Mouse (Mus musculus) erythroblast, embryonic 14.5 days (primary cell): ENCODE measurements around the gene Snx20.

ENCODE experiments used
- GATA1 ChIP-seq: IDR thresholded peaks from 2 replicates; pipeline ENCODE4 v1.6.1; 2012; ENCODE audit warnings: low read length, inconsistent platforms, mixed read lengths
- TAL1 ChIP-seq: IDR thresholded peaks from 3 replicates; pipeline ENCODE4 v1.6.1; 2012; ENCODE audit warnings: low read length, inconsistent platforms, mixed read lengths

DNA sequence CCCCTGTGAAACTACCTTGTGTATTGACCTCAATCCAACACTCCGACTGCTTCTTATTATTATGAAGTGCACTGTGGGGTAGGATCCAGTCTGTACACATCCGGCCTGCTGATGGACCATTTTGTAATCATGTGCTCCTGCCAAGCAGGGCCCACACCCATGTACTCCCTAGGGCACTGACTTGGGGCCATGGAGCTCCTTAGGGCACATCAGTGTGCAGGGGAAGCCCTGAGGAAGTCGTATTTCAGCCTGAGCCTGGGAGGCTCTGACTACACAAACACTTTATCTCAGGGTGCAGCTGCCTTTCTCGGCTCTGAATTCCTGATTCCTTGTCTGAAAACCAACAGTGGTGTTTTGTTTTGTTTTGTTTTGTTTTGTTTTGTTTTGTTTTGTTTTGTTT lies 5.7 kb downstream of the Snx20 start:
- TF ChIP-seq GATA1, result no peak
- TF ChIP-seq TAL1, result no peak
